Mouse (Mus musculus): ENCODE measurements around the gene Gm4847.

DNA sequence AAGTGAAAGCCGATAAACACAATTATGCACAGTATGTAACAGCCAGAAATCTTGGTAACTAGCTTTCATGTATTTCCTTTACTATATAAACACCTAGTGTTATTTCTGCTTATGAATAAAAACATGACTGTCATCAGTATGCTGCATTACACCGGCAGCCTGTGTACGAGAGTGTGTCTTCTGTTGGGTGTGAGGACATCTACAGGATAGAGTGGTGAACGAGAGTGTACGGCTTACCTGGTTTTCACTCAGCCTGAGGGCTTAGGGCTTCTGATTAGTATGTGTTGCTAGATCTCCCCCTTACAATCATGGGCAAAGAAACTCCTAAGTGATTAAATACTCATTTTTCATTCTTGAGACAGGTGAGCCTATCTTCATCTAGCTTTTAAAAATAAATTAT lies 21.8 kb upstream of the Gm4847 start:
- TF ChIP-seq FLI1 (IDR thresholded peaks at IDR 0.05; ENCODE audit: low read length) (no peak), GATA1 (IDR thresholded peaks at IDR 0.05; ENCODE audit: borderline replicate concordance, low read length) (no peak)

Measured in megakaryocyte, embryonic 14.5 days (primary cell).